Mouse (Mus musculus): Measurements from ENCODE around the gene Fgfr2. TPM values are rescaled to one million over a fixed set of nuclear protein-coding genes. Genes with fewer than 3 reads are reported as not detected.
"Not testable (repeated sequence)": the region's sequence is repeated elsewhere in the genome, so short reads cannot be mapped to it uniquely, and the experiment has no call there.

Fgfr2 gene
- polyA plus RNA-seq, 1 experiment: 59.9 TPM

- TF ChIP-seq CTCF (IDR thresholded peaks at IDR 0.05; ENCODE audit: borderline replicate concordance, insufficient read depth, low read length) (no peak), POLR2A (IDR thresholded peaks at IDR 0.05; ENCODE audit: low read depth, low read length) (no peak)
- Histone ChIP-seq H3K4me1 (ENCODE audit: control insufficient read depth, insufficient read depth, low read length) (peaks cover 11% of the 10 kb centered on the region), H3K27ac (ENCODE audit: insufficient read depth, low read length) (peak overlapping the region; percentile 65), H3K4me3 (ENCODE audit: insufficient read depth, low read length) (no peak overlapping the region)
Measured at GRCm38 (mm10) chr7:132443134-132443533, 680.0 kb downstream of the Fgfr2 start.

DNA sequence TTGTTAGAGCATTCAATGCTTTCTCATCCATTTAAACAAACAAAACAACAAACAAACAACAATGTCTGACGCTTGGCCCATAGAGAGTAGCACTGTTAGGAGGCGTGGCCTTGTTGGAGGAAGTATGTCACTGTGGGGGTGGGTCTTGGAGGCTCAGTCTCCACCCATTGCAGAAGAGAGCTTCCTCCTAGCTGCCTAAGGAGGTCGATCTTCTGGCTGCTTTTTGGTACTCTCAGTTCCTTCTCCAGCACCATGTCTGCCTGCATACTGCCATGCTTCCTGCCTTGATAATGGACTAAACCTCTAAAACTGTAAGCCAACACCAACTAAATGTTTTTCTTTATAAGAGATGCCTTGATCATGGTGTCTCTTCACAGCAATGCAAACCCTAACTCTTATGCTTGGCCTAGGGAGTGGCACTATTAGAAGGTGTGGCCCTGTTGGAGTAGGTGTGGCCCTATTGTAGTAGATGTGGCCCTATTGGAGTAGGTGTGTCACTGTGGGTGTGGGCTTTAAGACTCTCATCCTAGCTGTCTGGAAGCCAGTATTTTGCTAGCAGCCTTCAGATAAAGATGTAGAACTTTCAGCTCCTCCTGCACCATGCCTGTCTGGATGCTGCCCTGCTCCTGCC is 680.9 kb downstream of the Fgfr2 start:
- H3K27ac ChIP-seq (ENCODE audit: insufficient read depth, low read length); H3K4me3 ChIP-seq (ENCODE audit: insufficient read depth, low read length): not testable (repeated sequence)
- H3K4me1 ChIP-seq (ENCODE audit: control insufficient read depth, insufficient read depth, low read length): peaks cover 14% of the 10 kb centered on the region

DNA sequence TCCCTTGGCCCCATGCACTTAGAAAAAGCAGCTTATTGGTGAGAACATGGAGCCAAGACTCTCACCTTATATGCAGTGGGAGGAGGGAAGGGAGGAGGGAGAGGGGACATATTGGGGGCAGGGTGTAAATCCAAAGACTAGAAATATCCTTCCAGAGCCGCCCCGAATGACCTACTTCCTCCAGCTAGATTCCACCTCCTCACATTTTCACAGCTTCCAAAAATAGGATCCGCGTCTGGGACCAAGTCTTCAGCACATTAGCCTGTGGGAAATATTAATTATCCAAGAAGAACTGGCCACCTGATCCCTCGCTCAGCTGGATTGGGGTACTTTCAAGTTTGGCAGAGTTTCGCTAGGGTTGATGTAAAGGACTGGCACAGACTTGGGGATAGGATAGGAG is 683.2 kb downstream of the Fgfr2 start:
- Histone ChIP-seq H3K27ac (ENCODE audit: insufficient read depth, low read length) (no peak overlapping the region), H3K4me3 (ENCODE audit: insufficient read depth, low read length) (no peak overlapping the region), H3K4me1 (ENCODE audit: control insufficient read depth, insufficient read depth, low read length) (peaks cover 14% of the 10 kb centered on the region)
- TF ChIP-seq CTCF (IDR thresholded peaks at IDR 0.05; ENCODE audit: borderline replicate concordance, insufficient read depth, low read length) (no peak), POLR2A (IDR thresholded peaks at IDR 0.05; ENCODE audit: low read depth, low read length) (no peak)

- Histone ChIP-seq H3K4me3 (ENCODE audit: insufficient read depth, low read length) (no peak overlapping the region), H3K27ac (ENCODE audit: insufficient read depth, low read length) (no peak overlapping the region)
- no peak for TF ChIP-seq CTCF (IDR thresholded peaks at IDR 0.05; ENCODE audit: borderline replicate concordance, insufficient read depth, low read length)
- TF ChIP-seq POLR2A (IDR thresholded peaks at IDR 0.05; ENCODE audit: low read depth, low read length): no peak
Measured at GRCm38 (mm10) chr7:132438060-132438459, 685.1 kb downstream of the Fgfr2 start.

GRCm38 (mm10) chr7:132437431-132437830 is 685.7 kb downstream of the Fgfr2 start:
- TF ChIP-seq POLR2A (IDR thresholded peaks at IDR 0.05; ENCODE audit: low read depth, low read length): no peak
- peaks cover 3% of the 10 kb centered on the region for H3K4me1 ChIP-seq (ENCODE audit: control insufficient read depth, insufficient read depth, low read length)
- no peak overlapping the region for H3K4me3 ChIP-seq (ENCODE audit: insufficient read depth, low read length)
- no peak overlapping the region for H3K27ac ChIP-seq (ENCODE audit: insufficient read depth, low read length)

More at GRCm38 (mm10) chr7:132438060-132438459, 685.1 kb downstream of the Fgfr2 start:
- H3K4me1 ChIP-seq (ENCODE audit: control insufficient read depth, insufficient read depth, low read length): peaks cover 3% of the 10 kb centered on the region

GRCm38 (mm10) chr7:132435486-132436055 is 687.6 kb downstream of the Fgfr2 start:
- TF ChIP-seq CTCF (IDR thresholded peaks at IDR 0.05; ENCODE audit: borderline replicate concordance, insufficient read depth, low read length): no peak
- H3K4me1 ChIP-seq (ENCODE audit: control insufficient read depth, insufficient read depth, low read length): peaks cover 3% of the 10 kb centered on the region
- no peak overlapping the region for H3K27ac ChIP-seq (ENCODE audit: insufficient read depth, low read length)
- no peak overlapping the region for H3K4me3 ChIP-seq (ENCODE audit: insufficient read depth, low read length)

- no peak for TF ChIP-seq POLR2A (IDR thresholded peaks at IDR 0.05; ENCODE audit: low read depth, low read length)
- TF ChIP-seq CTCF (IDR thresholded peaks at IDR 0.05; ENCODE audit: borderline replicate concordance, insufficient read depth, low read length): no peak
- no peak overlapping the region for H3K4me3 ChIP-seq (ENCODE audit: insufficient read depth, low read length)
- H3K27ac ChIP-seq (ENCODE audit: insufficient read depth, low read length): no peak overlapping the region
- H3K4me1 ChIP-seq (ENCODE audit: control insufficient read depth, insufficient read depth, low read length): no peaks in the 10 kb centered on the region
Measured at GRCm38 (mm10) chr7:132429324-132429723, 693.8 kb downstream of the Fgfr2 start.

- Histone ChIP-seq H3K4me3 (ENCODE audit: insufficient read depth, low read length) (no peak overlapping the region), H3K27ac (ENCODE audit: insufficient read depth, low read length) (no peak overlapping the region), H3K4me1 (ENCODE audit: control insufficient read depth, insufficient read depth, low read length) (no peaks in the 10 kb centered on the region)
- TF ChIP-seq POLR2A (IDR thresholded peaks at IDR 0.05; ENCODE audit: low read depth, low read length) (no peak), CTCF (IDR thresholded peaks at IDR 0.05; ENCODE audit: borderline replicate concordance, insufficient read depth, low read length) (no peak)
Measured at GRCm38 (mm10) chr7:132428308-132428707, 694.8 kb downstream of the Fgfr2 start.

GRCm38 (mm10) chr7:132426069-132426468 is 697.1 kb downstream of the Fgfr2 start:
- peaks cover 3% of the 10 kb centered on the region for H3K4me1 ChIP-seq (ENCODE audit: control insufficient read depth, insufficient read depth, low read length)
- no peak overlapping the region for H3K4me3 ChIP-seq (ENCODE audit: insufficient read depth, low read length)
- TF ChIP-seq POLR2A (IDR thresholded peaks at IDR 0.05; ENCODE audit: low read depth, low read length) (no peak), CTCF (IDR thresholded peaks at IDR 0.05; ENCODE audit: borderline replicate concordance, insufficient read depth, low read length) (no peak)
- no peak overlapping the region for H3K27ac ChIP-seq (ENCODE audit: insufficient read depth, low read length)

DNA sequence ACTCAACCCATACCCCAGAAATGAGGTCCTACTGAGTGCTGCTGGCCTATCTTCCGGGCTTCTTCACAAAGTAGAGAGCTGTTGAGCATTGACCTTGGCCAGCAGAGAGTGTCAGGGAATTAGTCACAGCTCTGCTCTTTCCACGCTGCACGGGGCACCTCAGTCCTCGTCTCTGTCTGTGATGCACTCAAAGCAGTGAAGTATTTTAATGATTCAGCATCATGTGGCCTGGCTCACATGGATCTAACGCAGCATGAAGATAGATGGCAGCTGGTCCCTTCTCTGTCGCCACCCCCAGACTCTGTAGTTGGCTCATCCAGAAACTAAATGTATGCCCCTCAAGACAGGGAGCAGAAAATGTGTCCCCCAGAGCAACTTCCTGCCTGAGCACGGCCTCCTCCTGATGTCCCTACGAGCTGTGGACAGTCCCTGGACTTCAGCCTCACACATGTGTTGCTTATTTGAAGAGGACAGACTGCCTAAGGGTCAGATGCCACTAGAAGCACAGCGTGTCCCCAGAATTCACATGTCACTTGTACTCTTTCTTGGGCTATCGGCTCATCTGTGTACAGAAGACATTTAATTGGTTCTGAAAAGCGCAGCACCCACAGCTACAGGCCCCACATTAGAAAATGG is 697.7 kb downstream of the Fgfr2 start:
- Histone ChIP-seq H3K4me3 (ENCODE audit: insufficient read depth, low read length) (no peak overlapping the region), H3K27ac (ENCODE audit: insufficient read depth, low read length) (no peak overlapping the region), H3K4me1 (ENCODE audit: control insufficient read depth, insufficient read depth, low read length) (peaks cover 3% of the 10 kb centered on the region)
- TF ChIP-seq CTCF (IDR thresholded peaks at IDR 0.05; ENCODE audit: borderline replicate concordance, insufficient read depth, low read length) (no peak), POLR2A (IDR thresholded peaks at IDR 0.05; ENCODE audit: low read depth, low read length) (no peak)
